Mouse (Mus musculus) liver, embryonic 14.5 days (tissue): ENCODE measurements around the gene A730061H03Rik.

ENCODE experiments used
- CTCF ChIP-seq: IDR thresholded peaks from 2 replicates; pipeline ENCODE4 v1.5.1; 2016; ENCODE audit warnings: antibody characterized with exemption, low read depth, control low read depth
- EP300 ChIP-seq: IDR thresholded peaks from 2 replicates; pipeline ENCODE4 v1.6.1; 2016; ENCODE audit warnings: antibody characterized with exemption, low read depth

GRCm38 (mm10) chr14:55570588-55570987 lies 10.4 kb upstream of the A730061H03Rik start:
- TF ChIP-seq CTCF (no peak), EP300 (no peak)
